In genomic region chr10:97670202-97670601, GRCm38 (mm10) we compare ENCODE assay signal across 10 mouse cellular contexts. TPM values are rescaled to one million over a fixed set of nuclear protein-coding genes. Genes with fewer than 3 reads are reported as not detected.
DNase-seq lines count a peak whose midpoint lies in the region; ATAC-seq and TF ChIP-seq lines count a peak whose summit lies in the region.
"Had no signal": no experiment of that assay in that cellular context is flagged by ENCODE, and none has a peak within 500 bp of the region (broad histone marks: within the 10 kb centered on the region; RNA-seq: fewer than 3 reads in every experiment).

No protein-coding gene starts in this region.

- TF ChIP-seq CTCF in heart, adult 2 months (IDR thresholded peaks at IDR 0.05) = peak; percentile 71
- peak; percentile 46 for TF ChIP-seq CTCF in liver, postnatal 0 days (IDR thresholded peaks at IDR 0.05; ENCODE audit: low read depth)
- TF ChIP-seq CTCF in brain, embryonic 14.5 days (IDR thresholded peaks at IDR 0.05; ENCODE audit: borderline replicate concordance, extremely low read depth, insufficient read depth, insufficient read length) = peak; percentile 42; the same call in 1 of the 2 replicates

- H3K4me3 ChIP-seq in heart, adult 2 months = no peak overlapping the region
- H3K4me3 ChIP-seq in heart, embryonic 10.5 days = no peak overlapping the region
- H3K4me3 ChIP-seq in liver, postnatal 0 days (ENCODE audit: low read depth, low read length) = no peak overlapping the region
- H3K4me3 ChIP-seq in liver, embryonic 12.5 days = no peak overlapping the region
- H3K4me3 ChIP-seq: limb, embryonic 15.5 days had no signal

- no peaks in the 10 kb centered on the region for H3K36me3 ChIP-seq in heart, adult 2 months (ENCODE audit: control insufficient read depth, insufficient read depth, low read length)
- no peaks in the 10 kb centered on the region for H3K36me3 ChIP-seq in heart, embryonic 10.5 days
- no peaks in the 10 kb centered on the region for H3K36me3 ChIP-seq in liver, postnatal 0 days (replicated peaks; ENCODE audit: insufficient read depth, low read length)
- no peaks in the 10 kb centered on the region for H3K36me3 ChIP-seq in liver, embryonic 12.5 days
- H3K36me3 ChIP-seq: limb, embryonic 15.5 days had no signal

- H3K9me3 ChIP-seq in heart, embryonic 10.5 days = no peaks in the 10 kb centered on the region
- H3K9me3 ChIP-seq in liver, postnatal 0 days (ENCODE audit: low read length) = no peaks in the 10 kb centered on the region
- H3K9me3 ChIP-seq in liver, embryonic 12.5 days (replicated peaks) = no peaks in the 10 kb centered on the region
- H3K9me3 ChIP-seq: limb, embryonic 15.5 days had no signal

- no peaks in the 10 kb centered on the region for H3K27me3 ChIP-seq in heart, adult 2 months (ENCODE audit: control insufficient read depth, insufficient read depth, low read length)
- H3K27me3 ChIP-seq in heart, embryonic 10.5 days (ENCODE audit: insufficient read depth, poor library complexity, severe bottlenecking) = no peaks in the 10 kb centered on the region
- H3K27me3 ChIP-seq in liver, postnatal 0 days (ENCODE audit: insufficient read depth, low read length) = no peaks in the 10 kb centered on the region
- no peaks in the 10 kb centered on the region for H3K27me3 ChIP-seq in liver, embryonic 12.5 days (replicated peaks)
- H3K27me3 ChIP-seq: limb, embryonic 15.5 days had no signal

- no peaks in the 10 kb centered on the region; the same call in 1 of the 2 replicates for H3K4me1 ChIP-seq in heart, adult 2 months (ENCODE audit: control insufficient read depth, insufficient read depth, low read length)
- H3K4me1 ChIP-seq in heart, embryonic 10.5 days = no peaks in the 10 kb centered on the region
- H3K4me1 ChIP-seq in liver, postnatal 0 days (ENCODE audit: insufficient read depth) = no peaks in the 10 kb centered on the region
- H3K4me1 ChIP-seq in liver, embryonic 12.5 days = no peaks in the 10 kb centered on the region

- TF ChIP-seq EP300 in heart, adult 2 months (IDR thresholded peaks at IDR 0.05; ENCODE audit: insufficient read depth, low read depth, low read length) = no peak
- no peak for TF ChIP-seq EP300 in liver, postnatal 0 days (IDR thresholded peaks at IDR 0.05; ENCODE audit: low read depth)

- H3K27ac ChIP-seq in heart, adult 2 months = peak overlapping the region; percentile 31; the same call in 1 of the 2 replicates
- H3K27ac ChIP-seq in heart, embryonic 10.5 days = no peak overlapping the region
- no peak overlapping the region for H3K27ac ChIP-seq in liver, postnatal 0 days (ENCODE audit: low read depth)
- no peak overlapping the region for H3K27ac ChIP-seq in liver, embryonic 12.5 days
- H3K27ac ChIP-seq: limb, embryonic 15.5 days had no signal

- no peak overlapping the region for H3K4me2 ChIP-seq in liver, postnatal 0 days (ENCODE audit: low read depth, low read length)
- no peak overlapping the region for H3K4me2 ChIP-seq in liver, embryonic 12.5 days
- H3K4me2 ChIP-seq: limb, embryonic 15.5 days had no signal

- no peak for ATAC-seq in liver, postnatal 0 days
- no peak for ATAC-seq in liver, embryonic 12.5 days

- no peak overlapping the region for H3K9ac ChIP-seq in heart, adult 2 months (ENCODE audit: low read depth, low read length)
- no peak overlapping the region for H3K9ac ChIP-seq in liver, postnatal 0 days (replicated peaks)
- no peak overlapping the region for H3K9ac ChIP-seq in liver, embryonic 12.5 days
- H3K9ac ChIP-seq: limb, embryonic 15.5 days had no signal

- WGBS in heart, adult 2 months = 35% methylated on average over 4 of the region's 4 CpGs
- 60% methylated on average over 4 of the region's 4 CpGs for WGBS in heart, embryonic 10.5 days
- 58% methylated on average over 4 of the region's 4 CpGs for WGBS in liver, postnatal 0 days (ENCODE audit: insufficient replicate concordance)
- 55% methylated on average over 4 of the region's 4 CpGs for WGBS in liver, embryonic 12.5 days (ENCODE audit: insufficient replicate concordance)

- H3K79me2 ChIP-seq in heart, adult 2 months (replicated peaks; ENCODE audit: control insufficient read depth, insufficient read depth, low read length) = no peaks in the 10 kb centered on the region

- DNase-seq in heart, adult 2 months = no peak
- no peak for DNase-seq in heart, embryonic 10.5 days (ENCODE audit: low spot score)
- no peak for DNase-seq in liver, postnatal 0 days
- DNase-seq in brain, embryonic 14.5 days (ENCODE audit: low read depth) = peak; percentile 60
- peak; percentile 51 for DNase-seq in lung, postnatal 10 days
- no peak for DNase-seq in adrenal gland, adult 8-10 months
- no peak for DNase-seq in urinary bladder, postnatal 25 days (ENCODE audit: low spot score)

- no peak for TF ChIP-seq POLR2A in heart, adult 2 months (IDR thresholded peaks at IDR 0.05; ENCODE audit: insufficient read depth, low read depth, low read length)
- no peak for TF ChIP-seq POLR2A in brain, embryonic 14.5 days (IDR thresholded peaks at IDR 0.05; ENCODE audit: borderline replicate concordance, extremely low read depth, insufficient read depth, insufficient read length, poor library complexity, severe bottlenecking)

- intact Hi-C loops in heart, adult 2 months (cut with DNase I) = loop anchor here (2.0 to 5.0 kb wide), 2 partner anchors 293 to 323 kb away; no protein-coding TSS in a partner anchor

RNA-seq across cellular contexts. Expression of gene Ccer1, which starts 22.7 kb away (rescaled TPM):
- not detected for total RNA-seq in heart, adult 2 months (2021)
- 0.15 TPM in 1 of 2 replicates, not detected in the other for polyA plus RNA-seq in heart, adult 2 months (2012; rRNA removed)
- not detected in 2 replicates for polyA plus RNA-seq in heart, embryonic 10.5 days (2016; fragmentation: Nextera tagmentation; extraction: Ambion mirVana)
- polyA plus RNA-seq in liver, postnatal 0 days (2015; fragmentation: Nextera tagmentation; extraction: Ambion mirVana) = not detected in 2 replicates
- not detected in 2 replicates for polyA plus RNA-seq in liver, embryonic 12.5 days (2016; fragmentation: Nextera tagmentation; extraction: Ambion mirVana)
- polyA plus RNA-seq in brain, embryonic 14.5 days (2012; rRNA removed) = not detected in 2 replicates
- total RNA-seq in adrenal gland, adult 8-10 months (2022) = not detected
- polyA plus RNA-seq: limb, embryonic 15.5 days; urinary bladder, adult 2 months had no signal

RNA-seq across cellular contexts. Expression of gene Epyc, which starts 26.3 kb away (rescaled TPM):
- total RNA-seq in heart, adult 2 months (2021) = under 1 TPM; 0.42 to 0.61 TPM
- 0.70 and 1.9 TPM in 2 replicates for polyA plus RNA-seq in heart, adult 2 months (2012; rRNA removed)
- polyA plus RNA-seq in heart, embryonic 10.5 days (2016; fragmentation: Nextera tagmentation; extraction: Ambion mirVana) = 0.18 and 0.29 TPM in 2 replicates
- polyA plus RNA-seq in liver, postnatal 0 days (2015; fragmentation: Nextera tagmentation; extraction: Ambion mirVana) = not detected in 2 replicates
- polyA plus RNA-seq in liver, embryonic 12.5 days (2016; fragmentation: Nextera tagmentation; extraction: Ambion mirVana) = 0.23 and 0.48 TPM in 2 replicates
- 0.57 and 0.59 TPM in 2 replicates for polyA plus RNA-seq in brain, embryonic 14.5 days (2012; rRNA removed)
- total RNA-seq in adrenal gland, adult 8-10 months (2022) = under 1 TPM in 3 of 4 experiments, not detected in 1; 0.18 to 0.23 (median 0.21) TPM

RNA-seq across cellular contexts. Expression of gene C030005K15Rik, which starts 56.4 kb away (rescaled TPM):
- total RNA-seq in heart, adult 2 months (2021) = not detected
- polyA plus RNA-seq in heart, adult 2 months (2012; rRNA removed) = not detected in 2 replicates
- polyA plus RNA-seq in heart, embryonic 10.5 days (2016; fragmentation: Nextera tagmentation; extraction: Ambion mirVana) = not detected in 2 replicates
- polyA plus RNA-seq in liver, postnatal 0 days (2015; fragmentation: Nextera tagmentation; extraction: Ambion mirVana) = not detected in 2 replicates
- not detected in 2 replicates for polyA plus RNA-seq in liver, embryonic 12.5 days (2016; fragmentation: Nextera tagmentation; extraction: Ambion mirVana)
- polyA plus RNA-seq in brain, embryonic 14.5 days (2012; rRNA removed) = not detected in 2 replicates
- not detected for total RNA-seq in adrenal gland, adult 8-10 months (2022)
- polyA plus RNA-seq: limb, embryonic 15.5 days; urinary bladder, adult 2 months had no signal

Comparison
In these comparisons a context has a peak if more than half of its experiments do, and no peak if none do; other contexts are left out.
1. DNase-seq: peak in brain, embryonic 14.5 days (single experiment) and lung, postnatal 10 days (single experiment); none in heart, adult 2 months (0 of 2), heart, embryonic 10.5 days (single experiment), liver, postnatal 0 days (single experiment), adrenal gland, adult 8-10 months (single experiment) and urinary bladder, postnatal 25 days (single experiment).
2. Peak in every context shown above with its lines, with median percentiles within 50 percentile points of each other: CTCF ChIP-seq.